Mouse (Mus musculus) heart, embryonic 14.5 days (tissue): ENCODE measurements around the gene Ly6g6e. TPM values are rescaled to one million over a fixed set of nuclear protein-coding genes. Genes with fewer than 3 reads are reported as not detected.

Experiments
- ATAC-seq: fragments of 200-750 bp; cut with Nextera tagmentation; 2 replicates; pipeline ENCODE4 v1.8.0; 2017; ENCODE audit warnings: low read depth, moderate TSS enrichment; ENCODE audit not compliant: insufficient number of reproducible peaks, insufficient read depth, low FRiP score
- H3K27ac ChIP-seq, 2 experiments: fragments of 200-500 bp in 1 of 2; fragments of 300-500 bp in 1 of 2; sonication (generic) in 1 of 2; replicated peaks in 1 of 2; 2 replicates each; pipeline ENCODE4 v1.5.1; 2012 to 2014; ENCODE audit warnings: low read depth in 2 of 2, low read length in 2 of 2, control low read depth in 1 of 2, mild to moderate bottlenecking in 1 of 2, mixed read lengths in 1 of 2; ENCODE audit not compliant: control insufficient read depth in 1 of 2, insufficient read depth in 1 of 2
- H3K27me3 ChIP-seq: fragments of 300-500 bp; sonication (generic); 2 replicates; pipeline ENCODE4 v1.6.1; 2014; ENCODE audit warnings: mild to moderate bottlenecking, low read length, control low read depth; ENCODE audit not compliant: control insufficient read depth, insufficient read depth
- H3K36me3 ChIP-seq: fragments of 300-500 bp; sonication (generic); 2 replicates; pipeline ENCODE4 v1.6.1; 2014; ENCODE audit warnings: mild to moderate bottlenecking, control low read depth, low read length, mixed read lengths; ENCODE audit not compliant: control insufficient read depth, insufficient read depth
- H3K4me1 ChIP-seq, 2 experiments: fragments of 200-500 bp in 1 of 2; fragments of 300-500 bp in 1 of 2; sonication (generic) in 1 of 2; 2 replicates each; pipeline ENCODE4 v1.6.1; 2012 to 2014; ENCODE audit warnings: low read length in 2 of 2, control low read depth in 1 of 2, mixed read lengths in 1 of 2; ENCODE audit not compliant: control insufficient read depth in 2 of 2, insufficient read depth in 2 of 2
- H3K4me2 ChIP-seq: fragments of 300-500 bp; sonication (generic); 2 replicates; pipeline ENCODE4 v1.6.1; 2014; ENCODE audit warnings: mild to moderate bottlenecking, low read length
- H3K4me3 ChIP-seq, 2 experiments: fragments of 200-500 bp in 1 of 2; fragments of 300-500 bp in 1 of 2; sonication (generic) in 1 of 2; 2 replicates each; pipeline ENCODE4 v1.5.1; 2012 to 2014; ENCODE audit warnings: low read length in 2 of 2, mild to moderate bottlenecking in 2 of 2, control low read depth in 1 of 2, low read depth in 1 of 2, moderate library complexity in 1 of 2; ENCODE audit not compliant: control insufficient read depth in 1 of 2, insufficient read depth in 1 of 2
- H3K9ac ChIP-seq: fragments of 300-500 bp; sonication (generic); 2 replicates; pipeline ENCODE4 v1.6.1; 2014; ENCODE audit warnings: mild to moderate bottlenecking, low read length
- H3K9me3 ChIP-seq: fragments of 300-500 bp; sonication (generic); 2 replicates; pipeline ENCODE4 v1.6.1; 2016; ENCODE audit warnings: low read length, control low read depth; ENCODE audit not compliant: control insufficient read depth
- WGBS: fragments of 180-500 bp; shearing (Covaris S2); extraction: QIAGEN DNeasy Blood & Tissue Kit; methylation state at CpG from one replicate; pipeline ENCODE4 v1.1.7; 2014; 5-methylcytosine and 5-hydroxymethylcytosine counted together
- polyA plus RNA-seq: library from polyadenylated mRNA; unstranded; fragments of >200 nt; fragmentation: Nextera tagmentation; extraction: Ambion mirVana; gene quantifications from 2 replicates; pipeline ENCODE4 v1.2.1, GENCODE M21; 2014

Ly6g6e gene
- polyA plus RNA-seq, 1 experiment from 2014 or later = 0.32 TPM

DNA sequence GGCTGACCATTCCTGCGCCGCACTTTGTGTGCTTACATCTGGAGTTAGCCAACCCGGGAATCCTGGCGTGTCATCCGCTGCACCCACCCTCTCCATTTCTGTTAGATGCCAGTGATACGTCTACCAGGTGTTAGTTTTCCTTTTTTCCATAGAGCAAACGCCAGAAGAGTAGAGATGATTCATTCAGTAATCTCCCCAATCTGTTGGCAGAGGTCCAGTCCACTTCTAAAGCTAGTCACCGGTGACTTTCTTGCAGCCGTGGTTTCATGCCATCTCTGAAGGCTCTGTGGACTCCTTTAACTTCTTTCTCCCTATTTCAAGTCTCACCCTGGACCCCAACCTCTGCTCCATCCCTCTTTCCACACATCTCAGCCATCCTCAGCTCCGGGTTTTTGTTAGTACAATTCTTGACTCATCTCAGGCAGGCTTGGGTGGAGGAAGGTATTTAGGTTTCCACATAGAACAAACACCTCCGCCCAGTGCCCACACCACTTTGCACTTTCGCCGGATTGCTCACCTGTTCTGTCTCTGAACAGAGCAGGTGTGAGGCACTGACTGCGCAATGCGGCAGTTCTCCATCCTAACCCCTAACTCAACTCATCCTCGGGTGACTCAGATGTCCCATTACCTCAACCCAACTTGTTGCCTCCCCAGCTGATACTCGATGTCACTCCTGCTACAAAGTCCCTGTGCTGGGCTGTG, 8.3 kb upstream of the Ly6g6e start:
- Histone ChIP-seq H3K9ac (no peak overlapping the region), H3K4me1 (peaks cover 6 to 8% of the 10 kb centered on the region in 2 experiments; a peak in 2 of 4 replicates), H3K27me3 (peaks cover 33% of the 10 kb centered on the region), H3K36me3 (no peaks in the 10 kb centered on the region), H3K27ac (no peak overlapping the region), H3K4me3 (no peak overlapping the region), H3K9me3 (no peaks in the 10 kb centered on the region), H3K4me2 (no peak overlapping the region)
- 72% methylated on average over 17 of the region's 17 CpGs for WGBS
- no peak for ATAC-seq

GRCm38 (mm10) chr17:35070556-35071229, 6.0 kb upstream of the Ly6g6e start:
- no peaks in the 10 kb centered on the region for H3K9me3 ChIP-seq
- H3K4me3 ChIP-seq = no peak overlapping the region
- H3K36me3 ChIP-seq = no peaks in the 10 kb centered on the region
- no peak overlapping the region for H3K9ac ChIP-seq
- no peak overlapping the region for H3K4me2 ChIP-seq
- peaks cover 17% of the 10 kb centered on the region for H3K27me3 ChIP-seq
- no peak overlapping the region for H3K27ac ChIP-seq
- no peak for ATAC-seq
- 33% methylated on average over 6 of the region's 6 CpGs for WGBS
- H3K4me1 ChIP-seq = peaks cover 0 to under 1% of the 10 kb centered on the region in 2 experiments; a peak in 1 of 4 replicates

DNA sequence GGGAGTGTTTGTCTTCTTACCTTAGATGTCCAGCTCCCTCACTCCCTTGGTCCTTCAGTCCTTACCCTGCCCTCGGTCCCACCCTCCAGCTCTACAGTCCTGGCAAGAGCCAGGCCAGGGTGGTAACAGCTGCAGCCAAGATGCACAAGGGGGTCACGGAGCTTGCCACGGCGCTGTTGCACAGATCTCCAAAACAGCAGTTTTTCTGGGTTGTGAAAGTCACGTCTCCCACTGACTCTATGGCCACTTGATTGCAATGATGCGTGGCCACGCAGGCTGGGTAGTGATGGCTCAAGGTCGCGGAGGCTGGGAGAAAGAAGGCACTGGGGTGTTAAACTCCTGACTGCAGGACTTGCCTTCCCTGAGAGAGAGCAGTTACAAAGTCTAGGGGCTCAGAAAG, 5.2 kb upstream of the Ly6g6e start:
- Histone ChIP-seq H3K9ac (no peak overlapping the region), H3K4me2 (no peak overlapping the region), H3K27me3 (peaks cover 12% of the 10 kb centered on the region), H3K36me3 (no peaks in the 10 kb centered on the region), H3K27ac (no peak overlapping the region), H3K4me3 (no peak overlapping the region), H3K9me3 (no peaks in the 10 kb centered on the region), H3K4me1 (no peaks in the 10 kb centered on the region; a peak in 1 of 4 replicates)
- WGBS = 79% methylated on average over 9 of the region's 9 CpGs
- no peak for ATAC-seq

GRCm38 (mm10) chr17:35074097-35074496, 2.6 kb upstream of the Ly6g6e start:
- Histone ChIP-seq H3K27ac (no peak overlapping the region), H3K4me3 (no peak overlapping the region), H3K27me3 (no peaks in the 10 kb centered on the region), H3K9ac (no peak overlapping the region), H3K9me3 (no peaks in the 10 kb centered on the region), H3K4me2 (no peak overlapping the region), H3K36me3 (no peaks in the 10 kb centered on the region), H3K4me1 (peaks cover 3 to 11% of the 10 kb centered on the region in 2 experiments; a peak in 3 of 4 replicates)
- WGBS = 47% methylated on average over 17 of the region's 17 CpGs
- no peak for ATAC-seq

DNA sequence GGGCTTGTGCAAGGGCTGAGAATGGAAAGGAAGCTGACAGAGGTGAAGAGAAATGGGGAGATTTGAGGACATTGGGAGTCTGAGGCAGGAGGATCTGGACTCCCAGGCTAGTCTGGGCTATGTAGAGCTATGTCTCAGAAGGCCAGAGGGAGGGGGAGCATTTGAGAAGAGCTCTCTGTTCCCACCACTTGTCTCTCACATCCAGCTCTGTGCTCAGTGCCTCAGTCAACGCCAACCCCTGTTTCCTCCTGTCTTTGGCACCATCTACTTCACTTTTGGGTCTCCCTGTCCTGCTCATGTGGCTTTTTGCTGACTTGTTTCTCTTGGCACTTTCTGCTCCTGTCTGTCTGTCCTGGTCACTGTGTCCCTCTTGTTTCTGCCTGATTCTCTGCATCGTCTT, 583 bp downstream of the Ly6g6e start:
- Histone ChIP-seq H3K27me3 (0 out of 2 replicates have a peak, but pooled peaks cover 4% of the 10 kb centered on the region), H3K36me3 (no peaks in the 10 kb centered on the region), H3K4me2 (peak overlapping the region; percentile 69), H3K9ac (peak overlapping the region; percentile 75), H3K4me3 (peak overlapping the region; percentile 30 to 34; a peak in 3 of 4 replicates), H3K27ac (peak overlapping the region in 1 of 2 experiments; percentile 59; a peak in 2 of 4 replicates), H3K4me1 (peaks cover 15 to 20% of the 10 kb centered on the region in 2 experiments), H3K9me3 (no peaks in the 10 kb centered on the region)
- no peak for ATAC-seq
- 43% methylated on average over 2 of the region's 2 CpGs for WGBS

DNA sequence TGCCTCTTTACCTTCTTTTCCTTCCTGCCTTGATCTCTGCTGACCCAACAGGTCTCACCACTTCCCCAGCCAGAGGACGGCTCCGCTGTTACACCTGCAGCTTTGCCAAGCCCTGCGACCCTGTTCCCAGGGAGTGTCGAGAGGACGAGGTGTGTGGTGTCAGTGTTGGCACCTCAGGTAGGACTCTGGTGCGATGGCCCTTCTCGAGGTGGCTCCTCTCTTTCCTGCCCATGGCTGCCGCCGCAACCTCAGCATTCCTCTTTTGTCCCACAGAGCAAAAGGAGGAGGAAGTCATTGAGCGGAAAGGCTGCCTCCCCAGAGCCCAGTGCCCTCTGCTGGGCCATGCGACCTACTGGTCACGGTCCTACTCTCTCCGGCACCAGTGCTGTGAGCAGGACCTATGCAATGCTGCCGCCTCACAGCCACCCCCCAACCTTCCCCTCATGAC, 1.1 kb downstream of the Ly6g6e start, which contains the start of gene Ly6g6d:
Gene Ly6g6d (minus strand): TSS at position 280 of the 448 bp plus-strand sequence.
- WGBS = 13% methylated on average over 14 of the region's 14 CpGs

GRCm38 (mm10) chr17:35079778-35080177, 3.1 kb downstream of the Ly6g6e start:
- Histone ChIP-seq H3K4me1 (peaks cover 15 to 20% of the 10 kb centered on the region in 2 experiments), H3K36me3 (no peaks in the 10 kb centered on the region), H3K4me3 (peak overlapping the region; percentile 8 to 16; a peak in 2 of 4 replicates), H3K9ac (peak overlapping the region; percentile 40; the same call in 1 of the 2 replicates), H3K9me3 (no peaks in the 10 kb centered on the region), H3K27ac (0 out of 4 replicates have a peak overlapping the region, but pooled peaks of 1 of the 2 experiments have one; percentile 1), H3K4me2 (peak overlapping the region; percentile 56), H3K27me3 (0 out of 2 replicates have a peak, but pooled peaks cover 4% of the 10 kb centered on the region)
- 2% methylated on average over 9 of the region's 9 CpGs for WGBS
- 0 out of 2 replicates have a peak, but pooled peaks have one; percentile 12 for ATAC-seq

More for the DNA sequence above, 1.1 kb downstream of the Ly6g6e start, which contains the start of gene Ly6g6d:
- Histone ChIP-seq H3K4me1 (peaks cover 15 to 20% of the 10 kb centered on the region in 2 experiments), H3K9me3 (no peaks in the 10 kb centered on the region), H3K36me3 (no peaks in the 10 kb centered on the region), H3K4me2 (peak within 1 kb of the TSS; percentile 69), H3K27ac (peak within 1 kb of the TSS in 1 of 2 experiments; percentile 59; a peak in 2 of 4 replicates), H3K4me3 (peak within 1 kb of the TSS; percentile 30 to 34), H3K27me3 (0 out of 2 replicates have a peak, but pooled peaks cover 4% of the 10 kb centered on the region), H3K9ac (peak within 1 kb of the TSS; percentile 75)
- peak; percentile 70; the same call in 1 of the 2 replicates for ATAC-seq
